8 mouse cellular contexts compared by ENCODE assay signal in the genomic region with DNA sequence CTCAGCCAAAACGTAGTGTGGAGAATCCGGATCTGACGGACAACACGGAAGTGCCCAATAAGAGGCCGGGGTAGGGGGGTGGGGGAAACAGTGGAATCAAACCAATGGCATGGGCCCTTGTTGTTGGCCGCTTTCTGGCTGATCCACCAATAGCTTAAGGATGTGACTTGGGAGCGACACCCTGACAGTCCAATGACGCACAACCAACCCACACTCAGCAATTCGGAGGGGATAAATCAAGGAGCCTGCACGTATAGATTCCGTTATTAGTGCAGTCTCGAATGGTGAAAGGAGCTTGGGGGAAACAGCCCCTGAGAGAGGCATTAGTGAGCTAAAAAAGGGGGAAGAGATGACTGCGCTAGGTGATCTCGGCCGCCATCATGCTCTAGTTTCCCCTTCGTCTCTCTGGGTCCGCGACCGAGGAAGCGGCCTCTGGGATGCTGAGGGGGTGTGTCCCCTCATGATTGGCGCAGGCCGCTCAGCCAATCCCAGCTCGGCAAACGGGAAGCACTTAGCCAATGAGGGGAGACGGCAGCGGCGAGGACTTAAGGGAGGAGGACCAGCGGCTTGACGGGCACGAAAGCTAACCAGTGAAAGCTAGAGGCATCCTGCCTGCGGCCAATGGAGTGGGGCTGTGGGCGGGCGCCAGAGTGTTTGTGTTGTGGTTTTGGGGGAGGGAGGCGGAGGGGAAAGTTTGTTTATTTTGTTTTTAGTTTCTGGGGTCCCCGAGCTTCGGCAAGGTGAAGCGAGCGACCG. TPM values are rescaled to one million over a fixed set of nuclear protein-coding genes. Genes with fewer than 3 reads are reported as not detected.
DNase-seq lines count a peak whose midpoint lies in the region; ATAC-seq and TF ChIP-seq lines count a peak whose summit lies in the region.

Tnrc6b (plus strand) TSS at position 706 of the 756 bp plus-strand sequence.

- TF ChIP-seq CTCF in MEL (IDR thresholded peaks at IDR 0.05 in 2 of 3, conservative IDR thresholded peaks at IDR 0.05 in 1 of 3; ENCODE audit: control insufficient read depth in 1 of 3, insufficient read depth in 1 of 3, low read depth in 2 of 3, low read length in 3 of 3, poor library complexity in 1 of 3, severe bottlenecking in 1 of 3) = no peak
- no peak for TF ChIP-seq CTCF in cerebellum, adult 2 months (IDR thresholded peaks at IDR 0.05; ENCODE audit: borderline replicate concordance, insufficient read depth, low read depth, low read length)
- no peak for TF ChIP-seq CTCF in forebrain, postnatal 0 days (IDR thresholded peaks at IDR 0.05; ENCODE audit: low read depth)

- peaks cover 0 to 9% of the 10 kb centered on the region in 2 experiments; a peak in 2 of 4 replicates for H3K4me1 ChIP-seq in MEL (ENCODE audit: control insufficient read depth in 1 of 2, insufficient read depth in 2 of 2, low read length in 2 of 2)
- H3K4me1 ChIP-seq in cerebellum, adult 2 months (ENCODE audit: control insufficient read depth, insufficient read depth, low read length) = peaks cover 7% of the 10 kb centered on the region; the same call in 1 of the 2 replicates
- H3K4me1 ChIP-seq in forebrain, postnatal 0 days (ENCODE audit: insufficient read depth) = peaks cover 13% of the 10 kb centered on the region
- H3K4me1 ChIP-seq in lung, embryonic 15.5 days = peaks cover 37% of the 10 kb centered on the region

- peak; percentile 87 to 93; a peak in 3 of 4 replicates for TF ChIP-seq POLR2A in MEL (IDR thresholded peaks at IDR 0.05; ENCODE audit: control insufficient read depth in 1 of 2, insufficient read depth in 1 of 2, low read depth in 1 of 2, low read length in 2 of 2, poor library complexity in 1 of 2)
- peak; percentile 96 for TF ChIP-seq POLR2A in cerebellum, adult 2 months (IDR thresholded peaks at IDR 0.05; ENCODE audit: borderline replicate concordance, insufficient read depth, low read length)

- peak; percentile 100 for DNase-seq in MEL (ENCODE audit: low read depth, low spot score)
- DNase-seq in cerebellum, adult 2 months = peak; percentile 99
- DNase-seq in forebrain, postnatal 0 days = peak; percentile 100
- DNase-seq in heart, postnatal 4 days = peak; percentile 99
- DNase-seq in layer of hippocampus, adult 8-10 months (ENCODE audit: low spot score in 2 of 2) = peak; percentile 99
- DNase-seq in ovary, adult 18-20 months (ENCODE audit: low spot score) = peak; percentile 99
- peak; percentile 99 for DNase-seq in thymus, postnatal 0 days (ENCODE audit: low spot score)

- H3K27ac ChIP-seq in MEL (ENCODE audit: control insufficient read depth, low read depth, low read length) = peak within 1 kb of the TSS; percentile 76
- H3K27ac ChIP-seq in cerebellum, adult 2 months (ENCODE audit: insufficient read depth, low read length) = peak within 1 kb of the TSS; percentile 98
- peak within 1 kb of the TSS; percentile 96 for H3K27ac ChIP-seq in forebrain, postnatal 0 days (ENCODE audit: low read depth, low read length)
- H3K27ac ChIP-seq in lung, embryonic 15.5 days = peak within 1 kb of the TSS; percentile 93

- peak within 1 kb of the TSS; percentile 58 for H3K4me2 ChIP-seq in forebrain, postnatal 0 days (ENCODE audit: low read depth)
- peak within 1 kb of the TSS; percentile 96 for H3K4me2 ChIP-seq in lung, embryonic 15.5 days

- peak; percentile 95 for ATAC-seq in forebrain, postnatal 0 days
- peak; percentile 93 for ATAC-seq in lung, embryonic 15.5 days (ENCODE audit: borderline replicate concordance, extremely low read depth, low FRiP score, low TSS enrichment)

- H3K36me3 ChIP-seq in MEL (ENCODE audit: control insufficient read depth in 1 of 2, insufficient read depth in 2 of 2, low read length in 2 of 2) = peaks cover 0 to 8% of the 10 kb centered on the region in 2 experiments; a peak in 2 of 4 replicates
- H3K36me3 ChIP-seq in forebrain, postnatal 0 days (ENCODE audit: insufficient read depth) = no peaks in the 10 kb centered on the region
- H3K36me3 ChIP-seq in lung, embryonic 15.5 days = no peaks in the 10 kb centered on the region

- H3K9ac ChIP-seq in MEL (ENCODE audit: control insufficient read depth, low read depth, low read length, poor library complexity, severe bottlenecking) = peak within 1 kb of the TSS; percentile 77
- peak within 1 kb of the TSS; percentile 98 for H3K9ac ChIP-seq in forebrain, postnatal 0 days
- peak within 1 kb of the TSS; percentile 77 for H3K9ac ChIP-seq in lung, embryonic 15.5 days

- H3K4me3 ChIP-seq in MEL (ENCODE audit: control insufficient read depth in 1 of 2, insufficient read depth in 1 of 2, low read depth in 2 of 2, low read length in 2 of 2) = peak within 1 kb of the TSS; percentile 80 to 87
- H3K4me3 ChIP-seq in cerebellum, adult 2 months (replicated peaks; ENCODE audit: insufficient read depth, low read depth, low read length) = peak within 1 kb of the TSS; percentile 84
- peak within 1 kb of the TSS; percentile 92 for H3K4me3 ChIP-seq in forebrain, postnatal 0 days (ENCODE audit: low read depth, low read length)
- peak within 1 kb of the TSS; percentile 100 for H3K4me3 ChIP-seq in lung, embryonic 15.5 days

- no peak for TF ChIP-seq RAD21 in MEL (IDR thresholded peaks at IDR 0.05; ENCODE audit: low read depth, low read length)

- peaks cover 2% of the 10 kb centered on the region; the same call in 1 of the 2 replicates for H3K79me2 ChIP-seq in MEL (ENCODE audit: control insufficient read depth, insufficient read depth, low read length, poor library complexity)

- WGBS in cerebellum, adult 2 months = under 1% methylated on average over 39 of the region's 39 CpGs
- 2% methylated on average over 39 of the region's 39 CpGs for WGBS in forebrain, postnatal 0 days
- under 1% methylated on average over 39 of the region's 39 CpGs for WGBS in lung, embryonic 15.5 days

- no peaks in the 10 kb centered on the region for H3K9me3 ChIP-seq in MEL (replicated peaks; ENCODE audit: insufficient read depth, low read length)
- no peaks in the 10 kb centered on the region for H3K9me3 ChIP-seq in forebrain, postnatal 0 days (ENCODE audit: low read length)
- no peaks in the 10 kb centered on the region for H3K9me3 ChIP-seq in lung, embryonic 15.5 days

- H3K27me3 ChIP-seq in MEL (ENCODE audit: control insufficient read depth in 1 of 2, insufficient read depth in 2 of 2, low read length in 2 of 2) = no peaks in the 10 kb centered on the region
- H3K27me3 ChIP-seq in cerebellum, adult 2 months (ENCODE audit: control insufficient read depth, insufficient read depth, low read length) = no peaks in the 10 kb centered on the region
- H3K27me3 ChIP-seq in forebrain, postnatal 0 days (ENCODE audit: insufficient read depth, low read length) = no peaks in the 10 kb centered on the region
- H3K27me3 ChIP-seq in lung, embryonic 15.5 days = no peaks in the 10 kb centered on the region

- TF ChIP-seq EP300 in MEL (IDR thresholded peaks at IDR 0.05; ENCODE audit: low read depth in 1 of 2, low read length in 2 of 2) = no peak

TF ChIP-seq in MEL, 35 proteins besides CTCF, POLR2A, EP300 and RAD21 (continues in another document):
- TF ChIP-seq CHD1 (IDR thresholded peaks at IDR 0.05; ENCODE audit: low read depth, low read length) (no peak), MAFK (IDR thresholded peaks at IDR 0.05; ENCODE audit: borderline replicate concordance, low read depth, low read length) (no peak), ZC3H11A (IDR thresholded peaks at IDR 0.05; ENCODE audit: low read depth, low read length) (no peak), ZKSCAN1 (IDR thresholded peaks at IDR 0.05; ENCODE audit: low read depth, low read length) (no peak), MXI1 (IDR thresholded peaks at IDR 0.05; ENCODE audit: low read depth, low read length) (peak; percentile 77), MYC (IDR thresholded peaks at IDR 0.05; ENCODE audit: low read depth, low read length) (no peak), MAX (IDR thresholded peaks at IDR 0.05; ENCODE audit: low read length) (peak; percentile 15; the same call in 1 of the 2 replicates), USF2 (IDR thresholded peaks at IDR 0.05; ENCODE audit: borderline replicate concordance in 1 of 2, insufficient read depth in 1 of 2, low read depth in 1 of 2, low read length in 2 of 2) (no peak), ZMIZ1 (IDR thresholded peaks at IDR 0.05; ENCODE audit: low read depth, low read length) (peak; percentile 94), MAZ (IDR thresholded peaks at IDR 0.05; ENCODE audit: low read depth, low read length) (peak; percentile 66), UBTF (IDR thresholded peaks at IDR 0.05; ENCODE audit: borderline replicate concordance, insufficient read depth, low read depth, low read length) (0 out of 2 replicates have a peak, but pooled peaks have one; percentile 12), POLR2AphosphoS2 (IDR thresholded peaks at IDR 0.05; ENCODE audit: low read length) (peak; percentile 93), E2F4 (IDR thresholded peaks at IDR 0.05; ENCODE audit: borderline replicate concordance, low read depth, low read length) (no peak), SMC3 (IDR thresholded peaks at IDR 0.05; ENCODE audit: low read depth, low read length) (no peak), ETS1 (IDR thresholded peaks at IDR 0.05; ENCODE audit: low read depth, low read length) (0 out of 2 replicates have a peak, but pooled peaks have one; percentile 2), KAT2A (conservative IDR thresholded peaks at IDR 0.05; ENCODE audit: low read depth, low read length) (peak; percentile 63; the same call in 1 of the 2 replicates), BHLHE40 (IDR thresholded peaks at IDR 0.05; ENCODE audit: borderline replicate concordance, low read depth, low read length) (no peak), SIN3A (IDR thresholded peaks at IDR 0.05; ENCODE audit: low read length) (peak; percentile 83), HCFC1 (IDR thresholded peaks at IDR 0.05; ENCODE audit: low read depth, low read length) (peak; percentile 86), TBP (IDR thresholded peaks at IDR 0.05; ENCODE audit: low read depth, low read length) (peak; percentile 98), NELFE (IDR thresholded peaks at IDR 0.05; ENCODE audit: low read depth, low read length) (peak; percentile 93), ELF1 (IDR thresholded peaks at IDR 0.05; ENCODE audit: low read depth, low read length) (peak; percentile 99)

RNA-seq across cellular contexts. Expression of gene Tnrc6b, which starts in this region (rescaled TPM):
- 8.0 and 8.2 TPM in 2 replicates for total RNA-seq in MEL (2012; rRNA removed)
- polyA plus RNA-seq in MEL (2012; ENCODE audit: insufficient read depth in 1 of 2, insufficient read length in 2 of 2, low read depth in 1 of 2, low replicate concordance in 2 of 2, missing spikeins in 1 of 2) = 10 to 100 TPM in 1 of 2 experiments, 1 to 10 TPM in 1; 7.8 to 13.9 TPM
- 32.5 and 36.3 TPM in 2 replicates for polyA plus RNA-seq in cerebellum, adult 2 months (2012; rRNA removed)
- 21.8 and 24.0 TPM in 2 replicates for total RNA-seq in forebrain, postnatal 0 days (2014; rRNA removed)
- 10.3 and 21.0 TPM in 2 replicates for polyA plus RNA-seq in forebrain, postnatal 0 days (2015; fragmentation: Nextera tagmentation; extraction: Ambion mirVana)
- total RNA-seq in heart, postnatal 4 days (2021) = 10 to 100 TPM; 59.5 to 60.8 TPM
- total RNA-seq in layer of hippocampus, adult 8-10 months (2022) = 100 to 1,000 TPM in 3 of 4 experiments, 10 to 100 TPM in 1; 93.3 to 145 (median 128) TPM
- 24.6 and 27.2 TPM in 2 replicates for polyA plus RNA-seq in lung, embryonic 15.5 days (2015; fragmentation: Nextera tagmentation; extraction: Ambion mirVana)
- polyA plus RNA-seq in thymus, postnatal 0 days (2015; fragmentation: Nextera tagmentation; extraction: Ambion mirVana) = 16.2 and 23.9 TPM in 2 replicates

Comparison
In these comparisons a context has a peak if more than half of its experiments do, and no peak if none do; other contexts are left out.
1. Peak in every context shown above with its lines: DNase-seq, ATAC-seq, H3K4me3 ChIP-seq and H3K27ac ChIP-seq.